Mouse (Mus musculus): ENCODE results near the gene Nckap1l. TPM values are rescaled to one million over a fixed set of nuclear protein-coding genes. Genes with fewer than 3 reads are reported as not detected.
A peak's percentile ranks its signal among the peaks of the same experiment; 100 is the strongest.

The Nckap1l gene
- polyA plus RNA-seq, 1 experiment from 2014 or later = 1.7 TPM

- Histone ChIP-seq H3K9me3 (ENCODE audit: control insufficient read depth) (no peaks in the 10 kb centered on the region), H3K4me1 (replicated peaks; ENCODE audit: control insufficient read depth, insufficient read depth, low read length) (0 out of 2 replicates have a peak, but pooled peaks cover 3% of the 10 kb centered on the region), H3K9ac (ENCODE audit: low read depth, low read length) (no peak overlapping the region), H3K4me2 (replicated peaks; ENCODE audit: low read depth) (no peak overlapping the region), H3K36me3 (ENCODE audit: control insufficient read depth, insufficient read depth) (no peaks in the 10 kb centered on the region), H3K4me3 (ENCODE audit: low read depth, low read length) (no peak overlapping the region), H3K27me3 (replicated peaks; ENCODE audit: control insufficient read depth, insufficient read depth, low read length) (no peaks in the 10 kb centered on the region), H3K27ac (ENCODE audit: low read depth, low read length) (no peak overlapping the region)
- 32% methylated on average over 1 of the region's 1 CpGs for WGBS
- ATAC-seq = peak; percentile 86
- TF ChIP-seq CTCF (IDR thresholded peaks at IDR 0.05; ENCODE audit: low read depth) = no peak
Observed at GRCm38 (mm10) chr15:103479080-103479606, 25.5 kb downstream of the Nckap1l start.

- WGBS = 30% methylated on average over 2 of the region's 2 CpGs
Observed at GRCm38 (mm10) chr15:103480129-103480528, 26.5 kb downstream of the Nckap1l start.

GRCm38 (mm10) chr15:103482488-103482887, 28.9 kb downstream of the Nckap1l start:
- no peaks in the 10 kb centered on the region for H3K9me3 ChIP-seq (ENCODE audit: control insufficient read depth)
- ATAC-seq = no peak
- no peaks in the 10 kb centered on the region for H3K36me3 ChIP-seq (ENCODE audit: control insufficient read depth, insufficient read depth)
- H3K9ac ChIP-seq (ENCODE audit: low read depth, low read length) = no peak overlapping the region
- TF ChIP-seq CTCF (IDR thresholded peaks at IDR 0.05; ENCODE audit: low read depth) = peak; percentile 64
- H3K4me2 ChIP-seq (replicated peaks; ENCODE audit: low read depth) = no peak overlapping the region
- 9% methylated on average over 1 of the region's 1 CpGs for WGBS
- 0 out of 2 replicates have a peak, but pooled peaks cover 3% of the 10 kb centered on the region for H3K4me1 ChIP-seq (replicated peaks; ENCODE audit: control insufficient read depth, insufficient read depth, low read length)
- no peak overlapping the region for H3K27ac ChIP-seq (ENCODE audit: low read depth, low read length)
- no peaks in the 10 kb centered on the region for H3K27me3 ChIP-seq (replicated peaks; ENCODE audit: control insufficient read depth, insufficient read depth, low read length)
- no peak overlapping the region for H3K4me3 ChIP-seq (ENCODE audit: low read depth, low read length)

More at GRCm38 (mm10) chr15:103480129-103480528, 26.5 kb downstream of the Nckap1l start:
- Histone ChIP-seq H3K27ac (ENCODE audit: low read depth, low read length) (0 out of 2 replicates have a peak overlapping the region, but pooled peaks have one; percentile 46), H3K4me3 (ENCODE audit: low read depth, low read length) (no peak overlapping the region), H3K4me1 (replicated peaks; ENCODE audit: control insufficient read depth, insufficient read depth, low read length) (0 out of 2 replicates have a peak, but pooled peaks cover 3% of the 10 kb centered on the region), H3K36me3 (ENCODE audit: control insufficient read depth, insufficient read depth) (no peaks in the 10 kb centered on the region), H3K27me3 (replicated peaks; ENCODE audit: control insufficient read depth, insufficient read depth, low read length) (no peaks in the 10 kb centered on the region), H3K9me3 (ENCODE audit: control insufficient read depth) (no peaks in the 10 kb centered on the region), H3K4me2 (replicated peaks; ENCODE audit: low read depth) (no peak overlapping the region), H3K9ac (ENCODE audit: low read depth, low read length) (no peak overlapping the region)
- TF ChIP-seq CTCF (IDR thresholded peaks at IDR 0.05; ENCODE audit: low read depth) = no peak
- ATAC-seq = peak; percentile 71

- H3K4me2 ChIP-seq (replicated peaks; ENCODE audit: low read depth) = no peak overlapping the region
- no peak overlapping the region for H3K9ac ChIP-seq (ENCODE audit: low read depth, low read length)
- no peak for ATAC-seq
- TF ChIP-seq CTCF (IDR thresholded peaks at IDR 0.05; ENCODE audit: low read depth) = no peak
- 49% methylated on average over 2 of the region's 2 CpGs for WGBS
- H3K4me3 ChIP-seq (ENCODE audit: low read depth, low read length) = no peak overlapping the region
- 0 out of 2 replicates have a peak, but pooled peaks cover under 1% of the 10 kb centered on the region for H3K4me1 ChIP-seq (replicated peaks; ENCODE audit: control insufficient read depth, insufficient read depth, low read length)
- H3K27ac ChIP-seq (ENCODE audit: low read depth, low read length) = no peak overlapping the region
- no peaks in the 10 kb centered on the region for H3K36me3 ChIP-seq (ENCODE audit: control insufficient read depth, insufficient read depth)
- H3K9me3 ChIP-seq (ENCODE audit: control insufficient read depth) = no peaks in the 10 kb centered on the region
- H3K27me3 ChIP-seq (replicated peaks; ENCODE audit: control insufficient read depth, insufficient read depth, low read length) = no peaks in the 10 kb centered on the region
Observed at GRCm38 (mm10) chr15:103484490-103484889, 30.9 kb downstream of the Nckap1l start.

DNA sequence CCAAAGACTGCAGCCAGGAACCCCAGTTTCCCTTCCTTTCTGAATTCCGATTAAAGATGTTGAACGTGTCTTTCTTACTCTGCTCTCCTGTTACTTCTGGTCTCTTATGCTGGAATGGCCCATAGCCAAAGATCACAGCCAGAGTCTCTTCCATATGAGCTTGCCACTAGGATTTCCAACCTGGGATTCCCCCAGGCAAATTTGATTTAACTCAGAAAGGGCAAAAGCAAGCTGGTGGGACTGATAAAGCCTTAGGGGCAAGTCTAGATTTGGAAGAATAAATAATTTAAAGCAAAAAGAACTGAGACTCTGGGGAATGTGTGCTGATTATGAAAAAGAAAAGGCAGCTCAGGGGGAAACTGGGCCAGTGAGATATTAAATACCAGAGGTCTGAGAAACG, 31.5 kb downstream of the Nckap1l start:
- Histone ChIP-seq H3K4me2 (replicated peaks; ENCODE audit: low read depth) (no peak overlapping the region), H3K9ac (ENCODE audit: low read depth, low read length) (no peak overlapping the region), H3K4me3 (ENCODE audit: low read depth, low read length) (no peak overlapping the region), H3K9me3 (ENCODE audit: control insufficient read depth) (no peaks in the 10 kb centered on the region), H3K36me3 (ENCODE audit: control insufficient read depth, insufficient read depth) (no peaks in the 10 kb centered on the region), H3K4me1 (replicated peaks; ENCODE audit: control insufficient read depth, insufficient read depth, low read length) (no peaks in the 10 kb centered on the region), H3K27ac (ENCODE audit: low read depth, low read length) (no peak overlapping the region), H3K27me3 (replicated peaks; ENCODE audit: control insufficient read depth, insufficient read depth, low read length) (no peaks in the 10 kb centered on the region)
- WGBS = 58% methylated on average over 3 of the region's 3 CpGs
- ATAC-seq = no peak
- TF ChIP-seq CTCF (IDR thresholded peaks at IDR 0.05; ENCODE audit: low read depth) = no peak

GRCm38 (mm10) chr15:103486658-103487057, 33.1 kb downstream of the Nckap1l start:
- no peak overlapping the region for H3K4me2 ChIP-seq (replicated peaks; ENCODE audit: low read depth)
- no peak overlapping the region for H3K4me3 ChIP-seq (ENCODE audit: low read depth, low read length)
- H3K27me3 ChIP-seq (replicated peaks; ENCODE audit: control insufficient read depth, insufficient read depth, low read length) = no peaks in the 10 kb centered on the region
- no peak overlapping the region for H3K27ac ChIP-seq (ENCODE audit: low read depth, low read length)
- ATAC-seq = no peak
- H3K9ac ChIP-seq (ENCODE audit: low read depth, low read length) = no peak overlapping the region
- 65% methylated on average over 1 of the region's 1 CpGs for whole genome bisulfite sequencing
- no peaks in the 10 kb centered on the region for H3K4me1 ChIP-seq (replicated peaks; ENCODE audit: control insufficient read depth, insufficient read depth, low read length)
- H3K36me3 ChIP-seq (ENCODE audit: control insufficient read depth, insufficient read depth) = no peaks in the 10 kb centered on the region
- no peaks in the 10 kb centered on the region for H3K9me3 ChIP-seq (ENCODE audit: control insufficient read depth)
- TF ChIP-seq CTCF (IDR thresholded peaks at IDR 0.05; ENCODE audit: low read depth) = no peak

Measured in intestine, postnatal 0 days (tissue).